ENCODE assay signal across 13 mouse cellular contexts in the genomic region with DNA sequence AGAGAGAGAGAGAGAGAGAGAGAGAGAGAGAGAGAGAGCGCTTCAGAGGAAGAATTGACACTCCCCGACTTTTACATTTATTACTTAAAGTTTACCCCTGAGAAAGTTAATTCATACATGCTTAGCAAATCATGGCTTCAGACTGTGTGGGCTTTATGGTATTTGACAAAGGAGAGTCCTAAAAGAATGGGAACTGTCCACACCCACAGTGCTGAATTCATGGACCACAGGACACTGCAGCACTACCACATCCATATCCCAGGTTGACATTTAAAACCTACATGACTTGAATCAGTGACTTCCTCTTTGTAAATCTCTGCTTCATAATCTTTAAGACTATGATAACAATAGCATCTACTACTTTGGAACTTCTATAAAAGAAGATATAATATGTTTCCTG.
DNase-seq lines count a peak whose midpoint lies in the region; TF ChIP-seq lines count a peak whose summit lies in the region.
"Had no signal": no experiment of that assay in that cellular context is flagged by ENCODE, and none has a peak within 500 bp of the region (broad histone marks: within the 10 kb centered on the region; RNA-seq: fewer than 3 reads in every experiment).

No protein-coding gene starts in this region.

- TF ChIP-seq CTCF in CH12.LX (conservative IDR thresholded peaks at IDR 0.05 in 1 of 2, IDR thresholded peaks at IDR 0.05 in 1 of 2; ENCODE audit: low read depth in 2 of 2, low read length in 2 of 2) = no peak

- TF ChIP-seq POLR2A in CH12.LX (IDR thresholded peaks at IDR 0.05; ENCODE audit: low read depth, low read length) = no peak

- no peaks in the 10 kb centered on the region for H3K27me3 ChIP-seq in CH12.LX (replicated peaks)
- H3K27me3 ChIP-seq in limb, embryonic 10.5 days (ENCODE audit: low read depth, poor library complexity, severe bottlenecking) = no peaks in the 10 kb centered on the region
- H3K27me3 ChIP-seq: heart, embryonic 13.5 days; intestine, embryonic 15.5 days; limb, embryonic 13.5 days; Patski had no signal

- H3K27ac ChIP-seq in CH12.LX (ENCODE audit: insufficient read depth, low read depth) = no peak overlapping the region
- H3K27ac ChIP-seq in limb, embryonic 10.5 days = no peak overlapping the region
- H3K27ac ChIP-seq: heart, embryonic 13.5 days; intestine, embryonic 15.5 days; limb, embryonic 13.5 days had no signal

- peak; percentile 7 for DNase-seq in kidney, postnatal 14 days
- DNase-seq in kidney, adult 18-20 months = no peak
- DNase-seq in CH12.LX (ENCODE audit: extremely low read depth) (peak; percentile 8), R1 (ENCODE audit: low read depth, low spot score) (peak; percentile 25)
- DNase-seq in limb, embryonic 10.5 days (ENCODE audit: low spot score) = peak; percentile 33
- no peak for DNase-seq in Muller cell, postnatal 12 days (ENCODE audit: inconsistent ontology term)
- no peak for DNase-seq in gastrocnemius, postnatal 14 days
- DNase-seq: cerebellum, adult 8-10 months; thymus, adult 2 months had no signal

- dilution Hi-C loops in CH12.LX (cut with MboI; ENCODE audit: extremely low pct_ligation_motif_present, extremely low pct_unique_long_range_greater_than_20kb, low sequenced_read_pairs) = no loop called here

- no peak overlapping the region for H3K4me3 ChIP-seq in CH12.LX (replicated peaks in 1 of 3; ENCODE audit: low read depth in 2 of 3, low read length in 2 of 3, poor library complexity in 1 of 3)
- H3K4me3 ChIP-seq in limb, embryonic 10.5 days = no peak overlapping the region
- H3K4me3 ChIP-seq: heart, embryonic 13.5 days; intestine, embryonic 15.5 days; limb, embryonic 13.5 days had no signal

- no peak for TF ChIP-seq RAD21 in CH12.LX (IDR thresholded peaks at IDR 0.05; ENCODE audit: low read depth, low read length)

- no peaks in the 10 kb centered on the region for H3K79me2 ChIP-seq in CH12.LX (replicated peaks; ENCODE audit: control insufficient read depth, extremely low read depth, insufficient read depth, poor library complexity, severe bottlenecking)

- in situ Hi-C loops in CH12.LX (cut with MboI; ENCODE audit: low pct_ligation_motif_present, low pct_unique_long_range_greater_than_20kb, low sequenced_read_pairs) = no loop called here

- no peaks in the 10 kb centered on the region for H3K4me1 ChIP-seq in CH12.LX (ENCODE audit: control insufficient read depth in 1 of 2, insufficient read depth in 2 of 2)
- H3K4me1 ChIP-seq in limb, embryonic 10.5 days = no peaks in the 10 kb centered on the region
- H3K4me1 ChIP-seq: heart, embryonic 13.5 days; intestine, embryonic 15.5 days; limb, embryonic 13.5 days had no signal

- H3K36me3 ChIP-seq in CH12.LX (replicated peaks in 1 of 2; ENCODE audit: control insufficient read depth in 1 of 2, insufficient read depth in 1 of 2, low read length in 1 of 2) = no peaks in the 10 kb centered on the region
- H3K36me3 ChIP-seq in limb, embryonic 10.5 days = no peaks in the 10 kb centered on the region
- H3K36me3 ChIP-seq: heart, embryonic 13.5 days; intestine, embryonic 15.5 days; limb, embryonic 13.5 days had no signal

- no peak for TF ChIP-seq EP300 in CH12.LX (IDR thresholded peaks at IDR 0.05; ENCODE audit: low read length)

- 91% methylated on average over 2 of the region's 2 CpGs for WGBS in limb, embryonic 10.5 days

- H3K4me2 ChIP-seq in CH12.LX (ENCODE audit: insufficient read depth, low read depth, poor library complexity, severe bottlenecking) = no peak overlapping the region
- H3K4me2 ChIP-seq: heart, embryonic 13.5 days; intestine, embryonic 15.5 days; limb, embryonic 13.5 days had no signal

- H3K9me3 ChIP-seq in CH12.LX (replicated peaks; ENCODE audit: low read length) = no peaks in the 10 kb centered on the region
- no peaks in the 10 kb centered on the region for H3K9me3 ChIP-seq in limb, embryonic 10.5 days (replicated peaks)
- H3K9me3 ChIP-seq: heart, embryonic 13.5 days; intestine, embryonic 15.5 days; limb, embryonic 13.5 days had no signal

- H3K9ac ChIP-seq in CH12.LX (ENCODE audit: insufficient read depth, low read depth) = no peak overlapping the region
- H3K9ac ChIP-seq: heart, embryonic 13.5 days; intestine, embryonic 15.5 days; limb, embryonic 13.5 days had no signal

- intact Hi-C loops in gastrocnemius, postnatal 14 days (cut with DNase I; ENCODE audit: low total_unique reads) = no loop called here

TF ChIP-seq in CH12.LX, 34 proteins besides CTCF, POLR2A, EP300 and RAD21:
- TF ChIP-seq TCF12 (IDR thresholded peaks at IDR 0.05; ENCODE audit: low read depth, low read length) = no peak
- no peak for TF ChIP-seq MAZ (IDR thresholded peaks at IDR 0.05; ENCODE audit: low read depth, low read length)
- no peak for TF ChIP-seq MAX (IDR thresholded peaks at IDR 0.05; ENCODE audit: low read length)

Comparison
In these comparisons a context has a peak if more than half of its experiments do, and no peak if none do; other contexts are left out.
1. DNase-seq: peak in kidney, postnatal 14 days (single experiment), CH12.LX (single experiment), R1 (single experiment) and limb, embryonic 10.5 days (single experiment); none in kidney, adult 18-20 months (single experiment), Muller cell, postnatal 12 days (single experiment) and gastrocnemius, postnatal 14 days (single experiment).